Mouse (Mus musculus): Measurements from ENCODE around the gene Igsf8. TPM values are rescaled to one million over a fixed set of nuclear protein-coding genes. Genes with fewer than 3 reads are reported as not detected.

Gene Igsf8
- polyA plus RNA-seq, 1 experiment: 55.6 TPM

- Histone ChIP-seq H3K4me1 (ENCODE audit: control insufficient read depth, insufficient read depth, low read length) (no peaks in the 10 kb centered on the region), H3K27ac (ENCODE audit: insufficient read depth, low read length) (no peak overlapping the region)
- TF ChIP-seq POLR2A (IDR thresholded peaks at IDR 0.05; ENCODE audit: low read depth, low read length) (no peak), CTCF (IDR thresholded peaks at IDR 0.05; ENCODE audit: borderline replicate concordance, insufficient read depth, low read length) (no peak)
Measured at GRCm38 (mm10) chr1:172349916-172350812, 88.7 kb downstream of the Igsf8 start.

DNA sequence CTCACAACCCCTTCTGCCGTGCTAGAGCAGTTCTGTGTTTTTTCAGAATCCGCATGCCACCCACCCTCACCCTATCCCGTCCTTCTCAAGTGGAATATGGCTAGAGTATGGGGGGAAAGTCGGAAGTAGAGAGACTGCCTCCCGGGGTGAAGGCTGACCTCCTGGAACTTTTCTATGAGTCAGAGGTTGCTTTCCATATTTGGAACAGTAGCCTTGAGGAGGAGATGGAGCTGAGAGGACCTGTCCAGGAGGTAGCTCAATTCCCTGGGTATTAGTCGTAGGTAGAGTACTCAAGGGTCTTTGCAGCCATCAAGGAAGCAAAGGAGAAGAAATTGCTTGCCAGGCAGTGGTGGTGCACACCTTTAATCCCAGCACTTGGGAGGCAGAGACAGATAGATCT lies 90.6 kb downstream of the Igsf8 start:
- TF ChIP-seq CTCF (IDR thresholded peaks at IDR 0.05; ENCODE audit: borderline replicate concordance, insufficient read depth, low read length): no peak
- TF ChIP-seq POLR2A (IDR thresholded peaks at IDR 0.05; ENCODE audit: low read depth, low read length): no peak
- no peak overlapping the region for H3K4me3 ChIP-seq (ENCODE audit: insufficient read depth, low read length)
- no peak overlapping the region for H3K27ac ChIP-seq (ENCODE audit: insufficient read depth, low read length)
- H3K4me1 ChIP-seq (ENCODE audit: control insufficient read depth, insufficient read depth, low read length): no peaks in the 10 kb centered on the region

More at GRCm38 (mm10) chr1:172349916-172350812, 88.7 kb downstream of the Igsf8 start:
- H3K4me3 ChIP-seq (ENCODE audit: insufficient read depth, low read length): no peak overlapping the region

GRCm38 (mm10) chr1:172352453-172352852 lies 91.0 kb downstream of the Igsf8 start:
- H3K4me1 ChIP-seq (ENCODE audit: control insufficient read depth, insufficient read depth, low read length): no peaks in the 10 kb centered on the region
- no peak overlapping the region for H3K27ac ChIP-seq (ENCODE audit: insufficient read depth, low read length)
- no peak for TF ChIP-seq POLR2A (IDR thresholded peaks at IDR 0.05; ENCODE audit: low read depth, low read length)
- no peak for TF ChIP-seq CTCF (IDR thresholded peaks at IDR 0.05; ENCODE audit: borderline replicate concordance, insufficient read depth, low read length)
- no peak overlapping the region for H3K4me3 ChIP-seq (ENCODE audit: insufficient read depth, low read length)

DNA sequence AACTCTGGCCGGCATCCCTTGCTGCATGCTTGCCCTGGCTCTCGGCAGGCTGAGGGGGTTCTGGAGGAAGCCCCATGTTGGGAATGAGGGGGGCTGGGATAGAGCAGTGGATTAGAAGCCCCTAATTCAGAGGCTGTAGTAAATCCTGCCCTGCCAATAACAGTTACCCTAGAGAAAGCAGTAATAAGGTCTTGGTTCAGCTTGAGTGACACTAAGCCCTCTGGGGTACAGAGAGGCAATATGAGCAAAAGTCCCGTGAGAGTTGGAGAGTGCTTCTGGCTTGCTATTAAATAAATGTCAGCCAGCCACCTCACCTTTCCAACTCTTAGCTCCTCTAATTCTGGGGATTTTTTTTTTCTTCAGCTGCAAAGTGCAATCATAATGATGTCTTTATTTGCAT lies 93.9 kb downstream of the Igsf8 start:
- Histone ChIP-seq H3K27ac (ENCODE audit: insufficient read depth, low read length) (no peak overlapping the region), H3K4me3 (ENCODE audit: insufficient read depth, low read length) (no peak overlapping the region), H3K4me1 (ENCODE audit: control insufficient read depth, insufficient read depth, low read length) (no peaks in the 10 kb centered on the region)
- TF ChIP-seq POLR2A (IDR thresholded peaks at IDR 0.05; ENCODE audit: low read depth, low read length) (no peak), CTCF (IDR thresholded peaks at IDR 0.05; ENCODE audit: borderline replicate concordance, insufficient read depth, low read length) (no peak)

- Histone ChIP-seq H3K4me1 (ENCODE audit: control insufficient read depth, insufficient read depth, low read length) (no peaks in the 10 kb centered on the region), H3K4me3 (ENCODE audit: insufficient read depth, low read length) (no peak overlapping the region), H3K27ac (ENCODE audit: insufficient read depth, low read length) (no peak overlapping the region)
- peak; percentile 74; the same call in 1 of the 2 replicates for TF ChIP-seq CTCF (IDR thresholded peaks at IDR 0.05; ENCODE audit: borderline replicate concordance, insufficient read depth, low read length)
- TF ChIP-seq POLR2A (IDR thresholded peaks at IDR 0.05; ENCODE audit: low read depth, low read length): no peak
Measured at GRCm38 (mm10) chr1:172357550-172357949, 96.1 kb downstream of the Igsf8 start.

DNA sequence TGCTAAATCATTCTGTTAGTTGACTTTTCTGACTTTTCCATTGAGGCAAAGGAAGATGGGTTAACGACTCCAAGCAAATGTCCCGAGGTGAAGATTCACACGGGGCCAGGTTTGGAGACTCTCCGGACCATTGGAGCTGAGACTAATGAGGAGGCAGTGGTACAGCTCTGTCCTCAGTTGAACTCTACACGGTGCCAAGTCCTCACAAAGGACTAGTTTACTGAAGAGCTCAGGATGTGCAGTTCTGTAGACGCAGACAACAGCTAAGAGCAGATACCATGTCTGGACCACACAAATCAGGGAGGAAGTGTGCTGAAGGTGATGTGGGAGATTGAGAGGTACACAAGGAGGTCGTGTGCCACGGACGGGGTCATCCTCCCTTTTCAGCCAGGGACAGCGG lies 96.9 kb downstream of the Igsf8 start:
- no peaks in the 10 kb centered on the region for H3K4me1 ChIP-seq (ENCODE audit: control insufficient read depth, insufficient read depth, low read length)
- no peak for TF ChIP-seq CTCF (IDR thresholded peaks at IDR 0.05; ENCODE audit: borderline replicate concordance, insufficient read depth, low read length)
- no peak for TF ChIP-seq POLR2A (IDR thresholded peaks at IDR 0.05; ENCODE audit: low read depth, low read length)
- H3K4me3 ChIP-seq (ENCODE audit: insufficient read depth, low read length): no peak overlapping the region
- H3K27ac ChIP-seq (ENCODE audit: insufficient read depth, low read length): no peak overlapping the region

GRCm38 (mm10) chr1:172364684-172365083 lies 103.2 kb downstream of the Igsf8 start:
- no peak overlapping the region for H3K27ac ChIP-seq (ENCODE audit: insufficient read depth, low read length)
- TF ChIP-seq POLR2A (IDR thresholded peaks at IDR 0.05; ENCODE audit: low read depth, low read length) (no peak), CTCF (IDR thresholded peaks at IDR 0.05; ENCODE audit: borderline replicate concordance, insufficient read depth, low read length) (peak; percentile 33; the same call in 1 of the 2 replicates)
- H3K4me1 ChIP-seq (ENCODE audit: control insufficient read depth, insufficient read depth, low read length): no peaks in the 10 kb centered on the region
- H3K4me3 ChIP-seq (ENCODE audit: insufficient read depth, low read length): no peak overlapping the region

DNA sequence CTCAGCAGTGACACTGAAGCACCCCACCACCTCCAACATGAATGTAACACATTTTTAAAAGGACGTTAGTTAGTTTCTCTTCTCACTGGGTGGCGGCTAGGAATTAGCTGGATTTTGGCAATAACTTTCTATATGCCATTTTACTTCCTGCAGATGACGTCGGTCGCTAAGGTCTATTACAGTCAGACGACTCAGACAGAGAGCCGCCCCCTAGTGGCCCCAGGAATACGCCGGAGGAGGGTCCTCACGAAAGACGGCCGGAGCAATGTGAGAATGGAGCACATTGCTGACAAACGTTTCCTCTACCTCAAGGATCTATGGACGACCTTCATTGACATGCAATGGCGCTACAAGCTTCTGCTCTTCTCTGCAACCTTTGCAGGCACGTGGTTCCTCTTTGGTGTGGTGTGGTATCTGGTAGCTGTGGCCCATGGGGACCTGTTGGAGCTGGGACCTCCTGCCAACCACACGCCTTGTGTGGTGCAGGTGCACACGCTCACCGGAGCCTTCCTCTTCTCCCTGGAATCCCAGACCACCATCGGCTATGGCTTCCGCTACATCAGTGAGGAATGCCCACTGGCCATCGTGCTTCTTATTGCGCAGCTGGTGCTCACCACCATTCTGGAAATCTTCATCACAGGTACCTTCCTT lies 107.5 kb downstream of the Igsf8 start:
- H3K27ac ChIP-seq (ENCODE audit: insufficient read depth, low read length): no peak overlapping the region
- no peaks in the 10 kb centered on the region for H3K4me1 ChIP-seq (ENCODE audit: control insufficient read depth, insufficient read depth, low read length)
- H3K4me3 ChIP-seq (ENCODE audit: insufficient read depth, low read length): no peak overlapping the region
- TF ChIP-seq CTCF (IDR thresholded peaks at IDR 0.05; ENCODE audit: borderline replicate concordance, insufficient read depth, low read length): no peak
- TF ChIP-seq POLR2A (IDR thresholded peaks at IDR 0.05; ENCODE audit: low read depth, low read length): no peak

Other genes starting within 250 kb of the Igsf8 start
- gene Vangl2, start 233.2 kb upstream of the Igsf8 start, polyA plus RNA-seq (2011; ENCODE audit: insufficient read length, low read depth, missing spikeins): 9.1 and 12.3 TPM in 2 replicates
- gene Nhlh1, start 204.1 kb upstream of the Igsf8 start, polyA plus RNA-seq (2011; ENCODE audit: insufficient read length, low read depth, missing spikeins): not detected in 2 replicates
- gene Copa, start 179.1 kb upstream of the Igsf8 start, polyA plus RNA-seq (2011; ENCODE audit: insufficient read length, low read depth, missing spikeins): 369 and 398 TPM in 2 replicates
- 122 and 145 TPM in 2 replicates for gene Ncstn, start 178.8 kb upstream of the Igsf8 start, polyA plus RNA-seq (2011; ENCODE audit: insufficient read length, low read depth, missing spikeins)
- 88.3 and 98.7 TPM in 2 replicates for gene Pex19, start 134.9 kb upstream of the Igsf8 start, polyA plus RNA-seq (2011; ENCODE audit: insufficient read length, low read depth, missing spikeins)
- gene Dcaf8, start 113.6 kb upstream of the Igsf8 start, polyA plus RNA-seq (2011; ENCODE audit: insufficient read length, low read depth, missing spikeins): 73.1 and 83.4 TPM in 2 replicates
- gene Pea15a, start 54.8 kb upstream of the Igsf8 start, polyA plus RNA-seq (2011; ENCODE audit: insufficient read length, low read depth, missing spikeins): 140 and 154 TPM in 2 replicates
- gene Casq1, start 41.8 kb upstream of the Igsf8 start, polyA plus RNA-seq (2011; ENCODE audit: insufficient read length, low read depth, missing spikeins): not detected in 2 replicates
- gene Atp1a4, start 3.2 kb upstream of the Igsf8 start, polyA plus RNA-seq (2011; ENCODE audit: insufficient read length, low read depth, missing spikeins): not detected in 2 replicates
- gene Atp1a2, start 36.4 kb downstream of the Igsf8 start, polyA plus RNA-seq (2011; ENCODE audit: insufficient read length, low read depth, missing spikeins): 0.39 TPM in 1 of 2 replicates, not detected in the other
- gene Kcnj9, start 67.7 kb downstream of the Igsf8 start, polyA plus RNA-seq (2011; ENCODE audit: insufficient read length, low read depth, missing spikeins): not detected in 2 replicates
- 0.08 and 0.91 TPM in 2 replicates for gene Kcnj10, start 79.6 kb downstream of the Igsf8 start, polyA plus RNA-seq (2011; ENCODE audit: insufficient read length, low read depth, missing spikeins)
- gene Pigm, start 114.9 kb downstream of the Igsf8 start, polyA plus RNA-seq (2011; ENCODE audit: insufficient read length, low read depth, missing spikeins): 11.5 and 12.9 TPM in 2 replicates
- gene Slamf9, start 213.7 kb downstream of the Igsf8 start, polyA plus RNA-seq (2011; ENCODE audit: insufficient read length, low read depth, missing spikeins): 0.63 and 2.5 TPM in 2 replicates
- 5.4 and 6.4 TPM in 2 replicates for gene Igsf9, start 220.1 kb downstream of the Igsf8 start, polyA plus RNA-seq (2011; ENCODE audit: insufficient read length, low read depth, missing spikeins)
- 468 and 642 TPM in 2 replicates for gene Tagln2, start 238.4 kb downstream of the Igsf8 start, polyA plus RNA-seq (2011; ENCODE audit: insufficient read length, low read depth, missing spikeins)

All from embryonic fibroblast, embryonic 13.5 days (primary cell).